Mouse (Mus musculus): ENCODE measurements around the gene Pkd2l1.

DNA sequence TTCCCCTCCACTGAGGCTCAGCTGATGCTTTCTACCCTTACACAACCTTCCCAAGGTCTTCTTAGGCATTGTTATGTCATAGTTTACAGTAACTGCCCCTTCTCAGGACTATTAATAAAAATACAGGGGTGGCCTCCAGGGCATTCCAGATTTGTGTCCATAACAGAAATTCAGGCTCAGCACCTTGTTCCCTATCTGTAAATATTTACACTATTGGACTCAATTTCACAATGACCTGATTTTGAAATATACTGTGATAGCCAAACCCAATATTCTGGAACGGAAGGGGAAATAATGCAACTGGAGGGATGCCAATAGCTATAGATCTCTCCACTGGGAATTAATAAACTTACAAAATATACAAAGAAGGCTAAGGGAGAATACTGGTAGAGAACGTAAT, 63.7 kb downstream of the Pkd2l1 start:
- TF ChIP-seq CTCF (IDR thresholded peaks at IDR 0.05; ENCODE audit: control insufficient read depth, insufficient read depth, insufficient read length) (no peak), MYOG (IDR thresholded peaks at IDR 0.05; ENCODE audit: control insufficient read depth, extremely low read depth, insufficient read length) (no peak), CEBPB (IDR thresholded peaks at IDR 0.05; ENCODE audit: low read depth) (no peak), MYOD1 (IDR thresholded peaks at IDR 0.05; ENCODE audit: control insufficient read depth, insufficient read length, low read depth) (no peak), USF1 (IDR thresholded peaks at IDR 0.05; ENCODE audit: low read depth) (no peak), MAX (IDR thresholded peaks at IDR 0.05) (no peak)
